Mouse (Mus musculus) heart, postnatal 25 days (tissue): ENCODE data around the gene Cybc1. TPM values are rescaled to one million over a fixed set of nuclear protein-coding genes. Genes with fewer than 3 reads are reported as not detected.

Experiments
- DNase-seq: peaks from one replicate; pipeline ENCODE4 v3.0.0; 2022; ENCODE audit warnings: low spot score
- intact Hi-C: fragments of 180-260 bp; cut with DNase I; formaldehyde crosslinking; loops from one replicate; pipeline ENCODE4 v1.15.1; 2025
- total RNA-seq, 2 experiments: library from RNA; stranded (reverse); gene quantifications; 2 replicates each; pipeline ENCODE4 v1.2.3; 2021

The Cybc1 gene
- total RNA-seq, 2 experiments from 2014 or later: 7.8 to 9.5 TPM

- intact Hi-C loops: no loop called here
These were observed 8.4 kb downstream of the Cybc1 start for GRCm38 (mm10) chr11:121220771-121221170.

GRCm38 (mm10) chr11:121219776-121220175 is 9.3 kb downstream of the Cybc1 start:
- intact Hi-C loops: no loop called here
- DNase-seq: no peak

More at GRCm38 (mm10) chr11:121220771-121221170, 8.4 kb downstream of the Cybc1 start:
- DNase-seq: no peak

DNA sequence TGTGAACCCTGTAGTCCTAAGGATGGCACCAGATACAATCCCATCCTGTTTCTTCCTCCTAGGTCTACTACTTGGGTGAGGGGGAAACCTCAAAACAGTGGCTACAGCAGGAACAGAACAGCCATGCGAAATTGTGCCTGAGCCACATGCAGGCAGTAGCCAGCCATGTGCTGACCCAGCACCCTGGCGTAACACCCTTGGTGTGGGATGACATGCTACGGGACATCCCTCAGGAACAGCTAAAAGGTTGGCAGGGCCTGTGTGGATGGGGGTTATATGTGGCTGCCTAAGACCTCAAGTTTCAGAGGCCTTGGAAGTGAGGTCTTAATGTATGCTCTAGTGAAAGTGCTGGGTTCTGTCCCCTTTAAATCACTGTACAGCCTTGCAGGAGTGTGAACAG is 12.3 kb downstream of the Cybc1 start:
- DNase-seq: no peak
- intact Hi-C loops: no loop called here

GRCm38 (mm10) chr11:121204161-121205006 is 24.7 kb downstream of the Cybc1 start, which contains the start of the genes Hexdc and Ogfod3:
TSS of gene Hexdc (plus strand) at chr11:121204433.
TSS of gene Ogfod3 (minus strand) at chr11:121204711.
- peak; percentile 82 for DNase-seq
- intact Hi-C loops: loop anchor here (2.0 to 5.0 kb wide), 3 partner anchors 24 to 187 kb away; partner anchors contain the start of genes Cybc1 and Sectm1b

DNA sequence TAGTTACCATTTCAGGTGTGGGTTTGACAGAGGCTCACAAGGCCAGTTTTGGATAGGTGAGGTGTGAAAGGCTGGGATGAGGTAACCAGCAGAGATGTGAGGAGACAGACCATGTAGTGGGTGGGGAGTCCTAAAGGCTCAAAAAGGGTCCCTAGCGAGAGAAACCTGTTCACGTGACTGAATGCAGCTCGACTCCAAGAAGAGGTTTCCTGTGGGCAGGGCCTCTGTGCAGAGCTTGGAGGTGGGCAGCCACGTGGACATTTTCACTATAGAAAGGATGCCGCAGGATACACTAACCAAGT is 25.3 kb downstream of the Cybc1 start:
- intact Hi-C loops: loop anchor here (2.0 to 5.0 kb wide), 3 partner anchors 25 to 187 kb away; partner anchors contain the start of genes Cybc1 and Sectm1b
- DNase-seq: no peak

DNA sequence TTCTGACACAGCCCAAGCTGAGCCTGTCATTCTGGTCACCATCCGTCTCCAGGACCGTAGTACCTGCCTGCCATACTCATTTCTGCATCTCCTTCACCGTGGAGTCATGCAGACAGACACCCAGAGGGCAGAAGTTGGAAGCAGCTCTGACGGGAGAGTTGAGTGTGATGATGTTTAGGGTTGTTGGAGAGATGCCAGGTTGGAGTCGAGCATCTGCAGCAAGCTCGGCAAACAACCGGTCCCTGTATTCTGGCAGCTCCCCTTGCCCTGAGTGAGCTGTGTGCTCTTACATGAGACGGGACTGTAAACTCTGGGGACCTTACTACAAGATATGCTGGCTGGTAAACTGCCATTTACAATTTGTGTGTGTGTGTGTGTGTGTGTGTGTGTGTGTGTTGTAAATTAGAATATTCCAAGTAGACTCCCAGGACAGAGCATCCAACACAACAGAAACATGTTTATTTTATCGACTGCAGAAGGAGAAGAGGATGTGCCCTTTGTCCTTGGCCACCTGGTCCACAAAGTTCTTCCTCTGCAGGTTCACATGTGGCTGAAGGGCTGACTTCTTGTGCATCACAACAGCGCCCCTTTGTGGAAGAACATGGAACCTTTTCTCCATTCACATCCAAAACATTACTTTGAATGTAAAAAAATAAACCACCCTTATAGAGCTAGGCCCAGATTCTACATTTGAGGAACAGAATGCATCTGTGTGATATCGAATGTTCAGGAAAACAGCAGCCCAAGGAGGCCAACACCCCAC is 27.5 kb downstream of the Cybc1 start:
- DNase-seq: no peak
- intact Hi-C loops: loop anchor here (5.0 kb wide), 2 partner anchors 139 to 184 kb away; partner anchors contain the start of gene Sectm1b

GRCm38 (mm10) chr11:121200781-121201180 is 28.3 kb downstream of the Cybc1 start:
- intact Hi-C loops: loop anchor here (5.0 kb wide), 2 partner anchors 138 to 183 kb away; partner anchors contain the start of gene Sectm1b
- no peak for DNase-seq

- DNase-seq: no peak
- intact Hi-C loops: loop anchor here (5.0 kb wide), 2 partner anchors 138 to 183 kb away; partner anchors contain the start of gene Sectm1b
These were observed 29.3 kb downstream of the Cybc1 start for GRCm38 (mm10) chr11:121199851-121200250.

GRCm38 (mm10) chr11:121198622-121199021 is 30.5 kb downstream of the Cybc1 start:
- no peak for DNase-seq
- intact Hi-C loops: no loop called here

DNA sequence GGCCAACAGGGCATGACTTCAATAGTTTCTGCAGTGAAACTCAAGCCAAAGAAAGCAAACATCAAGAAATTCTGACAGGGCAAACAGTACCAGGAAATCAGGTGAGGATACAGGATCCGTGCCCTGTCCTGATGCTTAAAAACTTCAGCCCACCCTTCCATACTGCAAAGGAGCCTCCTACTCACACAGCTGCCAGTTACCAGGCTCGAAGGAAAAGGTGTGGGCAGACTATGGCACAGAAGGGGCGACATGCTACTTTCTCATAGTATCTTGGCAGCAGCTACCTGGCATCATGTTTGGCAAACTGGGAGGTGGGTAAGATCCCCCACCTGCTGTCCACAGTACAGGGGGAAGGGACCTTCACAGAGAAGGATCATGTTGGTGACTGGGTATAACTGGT is 35.7 kb downstream of the Cybc1 start:
- intact Hi-C loops: no loop called here

DNA sequence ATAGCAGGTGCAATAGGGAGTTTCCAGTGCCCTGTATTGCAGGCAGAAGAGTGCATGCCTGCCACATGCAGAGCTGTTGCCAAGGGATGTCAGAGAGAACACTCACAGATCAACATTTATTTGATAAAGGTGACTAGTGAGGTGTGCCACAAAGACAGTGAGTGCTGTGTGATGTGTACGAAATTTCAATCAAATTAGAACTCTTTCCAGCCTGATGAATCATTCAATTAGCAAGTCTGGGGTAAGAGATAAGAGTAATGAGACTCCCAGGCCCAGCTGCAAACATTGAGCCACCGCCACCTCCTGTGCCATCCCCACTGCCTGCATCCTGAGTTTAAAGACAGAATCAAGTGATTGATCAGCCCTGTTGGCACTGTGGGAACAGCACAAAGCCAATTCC is 36.4 kb downstream of the Cybc1 start:
- intact Hi-C loops: no loop called here
- no peak for DNase-seq

More for the DNA sequence above, 35.7 kb downstream of the Cybc1 start:
- no peak for DNase-seq

GRCm38 (mm10) chr11:121189681-121190080 is 39.4 kb downstream of the Cybc1 start:
- DNase-seq: peak; percentile 10
- intact Hi-C loops: no loop called here

DNA sequence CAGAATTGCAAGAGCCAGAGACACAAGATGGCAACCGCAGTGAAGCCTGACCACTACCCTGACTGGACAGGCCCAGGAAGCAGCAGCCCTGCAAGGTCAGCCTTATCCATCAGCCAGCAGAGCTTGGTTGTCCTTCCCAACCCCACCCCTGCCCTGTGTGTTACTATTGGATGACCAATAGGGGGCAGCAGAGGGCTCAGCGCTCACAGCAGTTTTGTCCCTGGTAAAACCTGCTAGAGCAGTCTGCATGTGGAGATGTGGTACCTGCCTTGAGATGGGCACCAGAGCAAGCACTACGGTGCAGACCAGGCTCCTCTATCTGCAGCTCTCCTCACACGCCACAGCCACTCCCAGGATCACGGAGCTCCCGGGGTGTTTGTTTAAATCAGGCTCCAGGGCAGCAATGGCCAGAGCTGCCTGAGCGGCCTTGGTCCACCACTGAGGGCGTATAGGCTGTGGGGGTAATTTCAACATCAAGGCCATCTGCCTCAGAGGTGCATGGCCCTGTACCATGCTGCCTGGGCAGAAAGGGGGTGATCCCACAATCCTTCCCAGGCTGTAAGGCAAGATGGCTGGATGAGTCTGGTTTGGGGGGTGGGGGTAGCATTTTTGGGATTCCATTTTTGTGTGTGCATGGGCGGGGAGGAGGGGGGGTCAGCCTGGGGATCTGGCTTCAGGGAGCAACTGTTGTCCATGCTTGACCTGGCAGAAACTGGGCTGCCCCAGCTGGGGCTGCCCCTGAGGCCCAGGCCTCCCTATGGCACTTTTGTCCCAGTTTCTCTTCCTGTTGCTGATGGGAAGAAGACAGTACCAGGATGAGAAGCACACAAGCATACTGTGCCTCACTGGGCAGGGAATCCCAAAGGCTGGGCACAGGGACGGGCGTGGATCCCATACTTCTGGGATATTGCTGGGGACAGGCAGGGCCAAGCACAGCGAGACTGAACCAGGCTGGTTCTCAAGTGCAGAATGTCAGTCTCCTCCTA is 52.5 kb downstream of the Cybc1 start:
- DNase-seq: no peak
- intact Hi-C loops: loop anchor here (10.0 kb wide), 1 partner anchor 118 kb away; no protein-coding TSS in a partner anchor

- intact Hi-C loops: loop anchor here (10.0 kb wide), 1 partner anchor 121 kb away; no protein-coding TSS in a partner anchor
- DNase-seq: no peak
These were observed 54.9 kb downstream of the Cybc1 start for GRCm38 (mm10) chr11:121174234-121174633.

GRCm38 (mm10) chr11:121173203-121173602 is 55.9 kb downstream of the Cybc1 start:
- intact Hi-C loops: loop anchor here (10.0 kb wide), 1 partner anchor 122 kb away; no protein-coding TSS in a partner anchor

More at GRCm38 (mm10) chr11:121173203-121173602, 55.9 kb downstream of the Cybc1 start:
- no peak for DNase-seq
